Mouse (Mus musculus) large intestine, adult 2 months (tissue): ENCODE results near the gene Ankrd1. TPM values are rescaled to one million over a fixed set of nuclear protein-coding genes. Genes with fewer than 3 reads are reported as not detected.

Experiments
- DNase-seq: peaks from one replicate; pipeline ENCODE4 v3.0.0-alpha.2; 2012; ENCODE audit warnings: low read depth, low spot score
- WGBS: fragments of 180-500 bp; shearing (Covaris S2); methylation state at CpG from one replicate; pipeline ENCODE4 v1.1.7; 2018; 5-methylcytosine and 5-hydroxymethylcytosine counted together
- polyA plus RNA-seq: library from polyadenylated mRNA; depleted of rRNA; stranded (reverse); fragments of >200 nt; gene quantifications from 2 replicates; pipeline ENCODE4 v1.2.3, GENCODE M21; 2012; rRNA removed

Gene Ankrd1
- polyA plus RNA-seq, 1 experiment: 0.11 TPM

GRCm38 (mm10) chr19:36111054-36111895, 8.6 kb downstream of the Ankrd1 start:
- 30% methylated on average over 7 of the region's 7 CpGs for WGBS
- DNase-seq: no peak

GRCm38 (mm10) chr19:36110465-36110864, 9.4 kb downstream of the Ankrd1 start:
- 28% methylated on average over 7 of the region's 7 CpGs for WGBS
- no peak for DNase-seq

GRCm38 (mm10) chr19:36109318-36109944, 10.5 kb downstream of the Ankrd1 start:
- no peak for DNase-seq
- 82% methylated on average over 26 of the region's 26 CpGs for WGBS

- WGBS: 70% methylated on average over 5 of the region's 5 CpGs
- no peak for DNase-seq
Measured at GRCm38 (mm10) chr19:36103909-36104308, 16.0 kb downstream of the Ankrd1 start.

GRCm38 (mm10) chr19:36098916-36099315, 21.0 kb downstream of the Ankrd1 start:
- WGBS: 90% methylated on average over 7 of the region's 7 CpGs
- no peak for DNase-seq

GRCm38 (mm10) chr19:36098265-36098664, 21.6 kb downstream of the Ankrd1 start:
- WGBS: 89% methylated on average over 1 of the region's 1 CpGs
- no peak for DNase-seq

- no peak for DNase-seq
- WGBS: 85% methylated on average over 3 of the region's 3 CpGs
Measured at GRCm38 (mm10) chr19:36097194-36097593, 22.7 kb downstream of the Ankrd1 start.

- 36% methylated on average over 5 of the region's 5 CpGs for WGBS
- no peak for DNase-seq
Measured at GRCm38 (mm10) chr19:36090781-36091180, 29.1 kb downstream of the Ankrd1 start.

GRCm38 (mm10) chr19:36083262-36084225, 36.4 kb downstream of the Ankrd1 start, which contains the start of gene Rpp30:
TSS of gene Rpp30 (plus strand) at chr19:36083716.
- peak; percentile 52 for DNase-seq
- 2% methylated on average over 34 of the region's 34 CpGs for WGBS

- peak; percentile 35 for DNase-seq
- WGBS: 49% methylated on average over 7 of the region's 7 CpGs
Measured at GRCm38 (mm10) chr19:36082606-36083261, 37.2 kb downstream of the Ankrd1 start.

GRCm38 (mm10) chr19:36062801-36063529, 56.9 kb downstream of the Ankrd1 start:
- DNase-seq: no peak
- WGBS: 57% methylated on average over 2 of the region's 2 CpGs

Other genes with a start within 250 kb of the Ankrd1 start
- 0.31 and 0.43 TPM in 2 replicates for gene Htr7, start 62.6 kb downstream of the Ankrd1 start, polyA plus RNA-seq
- gene Rpp30, start 36.4 kb downstream of the Ankrd1 start, polyA plus RNA-seq: 3.6 and 3.7 TPM in 2 replicates
- 7.1 and 7.7 TPM in 2 replicates for gene Pcgf5, start 228.2 kb upstream of the Ankrd1 start, polyA plus RNA-seq